Mouse (Mus musculus) kidney, postnatal 25 days (tissue): Measurements from ENCODE around the gene Eif2s3x.
A peak's percentile ranks its signal among the peaks of the same experiment; 100 is the strongest.

Source experiments
- DNase-seq, 2 experiments: peaks; one replicate each; pipeline ENCODE4 v3.0.0; 2021; ENCODE audit warnings: mixed read lengths in 2 of 2

Gene Eif2s3x

GRCm38 (mm10) chrX:94212597-94213321, at the start of gene Eif2s3x:
Gene Eif2s3x (minus strand): TSS chrX:94212862.
- DNase-seq: peak; percentile 84 to 93

DNA sequence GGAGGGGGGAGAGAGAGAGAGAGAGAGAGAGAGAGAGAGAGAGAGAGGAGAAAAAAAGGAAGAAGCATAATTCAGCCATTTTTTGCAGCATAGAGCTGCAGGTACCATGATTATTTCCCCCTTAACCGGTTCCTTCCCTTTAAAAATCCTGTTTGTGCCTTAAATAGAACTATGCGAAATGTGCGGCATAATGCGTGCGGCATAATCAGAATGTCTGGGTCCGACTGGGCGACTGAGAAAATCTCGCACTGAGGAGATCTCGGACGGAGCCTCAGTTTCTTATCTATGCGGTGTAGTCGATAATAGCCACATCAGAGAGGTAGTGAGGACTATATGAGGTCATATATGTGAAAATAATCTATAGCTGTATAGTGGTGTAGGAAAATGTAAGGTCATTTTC, 22.9 kb upstream of the Eif2s3x start:
- no peak for DNase-seq

DNA sequence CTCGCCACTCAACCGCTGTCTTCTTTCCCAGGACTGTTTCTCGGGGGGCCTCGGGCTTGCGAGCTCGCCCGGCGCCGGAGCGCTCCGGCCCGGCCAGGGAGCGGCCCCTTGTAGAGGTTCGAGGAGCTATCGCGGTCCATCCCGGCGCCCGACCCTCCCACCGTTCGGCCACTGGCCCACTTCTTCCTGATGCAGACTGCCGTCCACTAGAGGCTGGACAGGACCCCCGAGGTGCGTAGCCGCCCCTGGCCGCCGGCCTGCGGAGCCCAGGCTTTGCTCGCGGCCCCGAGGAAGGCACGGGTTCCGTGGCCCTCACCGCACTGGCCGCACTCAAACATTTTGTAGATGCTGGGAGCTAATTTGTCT, 22.5 kb upstream of the Eif2s3x start:
- peak; percentile 4 to 36 for DNase-seq

GRCm38 (mm10) chrX:94234532-94235189, 22.0 kb upstream of the Eif2s3x start, which contains the start of gene Klhl15:
Gene Klhl15 (plus strand): TSS chrX:94234599.
- peak; percentile 80 to 91 for DNase-seq

DNA sequence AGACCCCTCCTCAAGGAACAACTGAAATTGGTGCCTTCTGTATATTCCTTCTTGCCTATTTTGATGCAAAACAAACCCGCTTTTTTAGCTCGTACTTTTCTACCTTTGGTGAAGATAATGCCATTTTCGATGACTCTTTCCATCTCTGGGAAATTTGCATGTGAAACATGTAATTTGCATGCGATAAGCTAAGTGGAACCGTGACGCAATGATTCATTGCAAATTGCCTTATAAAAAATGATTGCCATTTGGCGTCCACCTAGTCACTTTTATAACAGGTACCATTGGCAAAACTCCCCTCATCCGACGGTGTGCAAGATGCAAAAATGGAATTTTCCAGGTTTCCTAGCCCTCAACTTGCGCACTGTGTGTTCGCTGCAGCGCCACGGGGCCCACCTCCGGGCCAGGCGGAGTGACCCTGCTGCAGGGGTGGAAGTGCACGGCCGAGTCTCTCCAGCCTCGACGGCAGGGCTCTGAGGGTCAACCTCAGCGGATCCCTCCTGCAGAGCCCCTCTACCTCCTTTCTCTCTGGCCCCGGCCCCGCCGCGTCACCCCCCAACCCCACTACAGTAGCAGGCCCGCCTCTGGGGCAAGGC, 21.4 kb upstream of the Eif2s3x start:
- no peak for DNase-seq

- DNase-seq: no peak
Observed at GRCm38 (mm10) chrX:94233432-94233831, 20.8 kb upstream of the Eif2s3x start.

- DNase-seq: peak in 1 of 2 experiments; percentile 32
Observed at GRCm38 (mm10) chrX:94213384-94213783, 722 bp upstream of the Eif2s3x start.

DNA sequence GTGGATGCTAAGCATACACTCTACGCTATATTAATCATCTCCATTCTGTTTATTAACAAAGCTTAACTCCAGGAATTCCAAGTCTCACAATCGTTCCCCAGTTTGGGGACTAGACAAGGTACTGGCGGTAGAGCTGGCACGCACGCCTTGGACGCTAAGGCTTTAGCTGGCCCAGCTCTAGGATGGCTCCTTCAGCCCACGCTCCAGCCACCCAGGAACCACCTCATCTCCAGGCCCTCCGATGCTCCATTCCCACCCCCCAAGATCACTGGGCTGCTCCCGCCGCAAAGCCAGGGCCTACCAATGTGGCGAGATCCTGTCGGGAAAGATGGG, 432 bp downstream of the Eif2s3x start:
- DNase-seq: no peak

GRCm38 (mm10) chrX:94197789-94198188, 14.9 kb downstream of the Eif2s3x start:
- peak in 1 of 2 experiments; percentile 51 for DNase-seq

- DNase-seq: peak in 1 of 2 experiments; percentile 24
Observed at GRCm38 (mm10) chrX:94193901-94194300, 18.8 kb downstream of the Eif2s3x start.

DNA sequence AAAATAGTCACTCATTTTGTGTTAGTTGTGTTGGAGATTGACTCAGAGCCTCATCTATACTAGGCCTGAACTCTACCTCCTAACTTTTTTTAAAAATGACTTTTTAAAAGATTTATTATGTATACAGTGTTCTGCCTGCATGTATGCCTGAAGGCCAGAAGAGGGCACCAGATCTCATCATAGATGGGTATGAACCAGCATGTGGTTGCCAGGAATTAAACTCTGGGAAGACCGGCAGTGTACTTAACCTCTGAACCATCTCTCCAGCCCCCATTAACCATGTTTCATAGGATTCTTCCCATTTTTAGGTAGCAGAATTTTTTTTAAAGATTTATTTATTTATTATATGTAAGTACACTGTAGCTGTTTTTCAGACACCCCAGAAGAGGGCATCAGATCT, 27.5 kb downstream of the Eif2s3x start:
- DNase-seq: no peak

DNA sequence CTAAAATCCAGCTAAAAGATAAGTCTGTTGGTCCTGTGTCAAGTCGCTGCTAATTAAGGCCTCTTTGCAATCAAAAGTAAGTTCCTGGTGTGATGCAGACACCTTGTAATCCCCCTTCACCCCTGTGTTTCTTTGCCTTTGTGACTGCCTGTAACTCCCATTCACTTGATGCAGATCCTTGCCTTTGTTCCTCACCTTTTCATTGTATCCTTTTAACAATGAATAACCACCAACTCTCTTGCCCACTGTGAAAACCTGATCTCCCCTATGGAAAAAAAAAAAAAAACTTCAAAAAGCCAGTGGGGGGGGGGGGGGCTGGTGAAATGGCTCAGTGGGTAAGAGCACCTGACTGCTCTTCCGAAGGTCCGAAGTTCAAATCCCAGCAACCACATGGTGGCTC, 28.8 kb downstream of the Eif2s3x start:
- no peak for DNase-seq

DNA sequence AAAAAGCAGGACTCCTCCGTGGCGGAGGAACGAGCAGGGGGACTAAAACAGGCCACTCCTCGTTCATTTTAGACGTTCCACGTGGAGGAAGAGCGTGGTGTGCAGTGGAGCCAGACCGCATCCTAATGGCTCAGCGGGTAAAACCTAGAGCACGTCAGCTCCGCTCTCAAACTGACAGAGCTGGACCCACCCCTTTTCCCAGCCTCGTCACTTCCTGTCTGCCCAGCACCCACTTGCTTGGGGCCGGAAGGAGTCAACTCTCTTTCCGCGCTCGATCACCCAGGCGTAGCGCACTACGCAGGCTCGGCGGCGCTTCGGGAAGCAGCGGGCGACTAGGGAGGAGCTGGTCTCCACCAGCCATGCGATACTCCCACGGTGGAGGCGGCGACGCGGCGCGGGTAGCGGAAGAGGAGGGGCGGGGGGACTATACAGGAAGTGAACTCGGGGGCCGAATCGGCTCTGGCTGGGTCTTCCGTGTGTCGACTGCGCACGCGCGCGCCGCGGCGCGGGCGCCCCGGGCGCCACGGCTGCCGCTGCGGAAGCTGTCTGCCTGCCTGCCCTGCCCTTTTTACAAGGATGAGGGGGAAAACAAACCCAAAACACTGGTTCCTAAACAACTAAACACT, 34.8 kb downstream of the Eif2s3x start:
- peak; percentile 87 to 97 for DNase-seq

DNA sequence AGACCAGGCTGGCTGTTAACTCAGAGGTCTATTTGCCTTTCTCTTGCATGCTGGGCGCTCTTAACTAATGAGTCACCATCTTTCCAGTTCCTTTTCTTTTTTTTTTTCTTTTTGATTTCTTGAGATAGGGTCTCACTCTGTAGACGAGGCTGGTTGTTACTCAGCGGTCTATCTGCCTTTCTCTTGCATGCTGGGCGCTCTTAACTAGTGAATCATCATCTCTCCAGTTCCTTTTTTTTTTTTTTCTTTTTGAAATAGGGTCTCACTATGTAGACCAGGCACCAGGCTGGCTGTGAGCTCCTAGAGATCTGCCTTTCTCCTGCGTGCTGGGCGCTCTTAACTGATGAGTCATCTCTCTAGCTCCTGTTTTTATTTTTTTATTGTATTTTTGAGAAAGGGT, 43.3 kb downstream of the Eif2s3x start:
- DNase-seq: no peak

GRCm38 (mm10) chrX:94152251-94152830, 60.3 kb downstream of the Eif2s3x start:
- no peak for DNase-seq

- DNase-seq: no peak
Observed at GRCm38 (mm10) chrX:94150471-94150870, 62.2 kb downstream of the Eif2s3x start.

DNA sequence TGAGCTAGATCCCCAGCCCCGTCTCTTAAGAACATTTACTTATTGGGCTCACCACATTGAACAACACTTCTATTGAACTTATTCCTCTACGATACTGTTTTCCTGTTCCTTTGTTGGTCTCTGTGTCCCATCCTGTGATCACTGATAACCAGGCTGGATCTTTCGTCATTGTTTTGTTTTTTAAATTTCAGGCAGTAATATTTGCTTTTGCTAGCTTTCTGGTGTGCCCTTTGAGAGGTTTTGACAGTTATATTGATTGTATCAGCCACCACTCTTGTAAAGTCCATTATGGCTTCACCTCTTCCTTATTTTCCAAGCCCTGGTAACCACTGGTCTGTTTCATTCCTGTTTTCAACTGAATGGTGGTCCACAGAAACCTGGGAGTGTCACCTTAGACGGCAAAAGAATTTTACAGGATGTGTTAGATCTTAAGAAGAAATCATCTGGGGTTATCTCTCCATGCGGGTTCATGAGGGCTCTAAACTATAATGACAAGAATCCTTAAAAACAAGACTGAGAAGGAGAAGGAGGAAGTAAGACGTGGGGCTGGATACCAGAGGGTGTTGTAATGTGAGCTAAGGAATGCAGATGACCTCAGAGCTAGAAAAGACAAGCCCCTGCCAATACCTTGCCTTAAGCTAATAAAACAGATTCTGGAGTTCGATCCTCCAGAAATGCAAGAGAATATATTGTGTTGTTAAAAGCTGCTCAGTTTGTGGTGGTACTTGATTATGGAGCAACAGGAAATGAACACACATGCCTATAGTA, 70.5 kb downstream of the Eif2s3x start:
- no peak for DNase-seq

DNA sequence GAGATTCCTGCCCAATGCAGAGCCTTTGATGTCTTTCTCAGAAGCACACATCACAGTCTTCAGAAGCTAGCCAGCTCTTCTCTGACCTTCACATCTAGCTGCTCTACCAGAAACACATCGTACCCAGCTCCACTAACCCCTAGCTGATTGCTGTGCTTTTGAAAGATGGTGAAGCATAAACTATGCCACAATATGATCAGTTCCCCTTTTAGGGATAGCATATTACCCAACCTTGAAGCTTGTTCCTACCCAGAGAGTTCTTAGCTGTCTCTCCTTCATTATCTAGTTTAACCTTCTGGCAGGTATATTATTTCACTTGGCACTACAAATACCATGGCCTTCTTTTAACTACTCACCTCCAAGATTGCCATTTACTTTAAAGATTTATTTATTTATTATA, 72.6 kb downstream of the Eif2s3x start:
- DNase-seq: no peak
